Mouse (Mus musculus): ENCODE measurements at regions not wholly inside any gene's neighbourhood (a gene's known extent, or its start where the extent isn't known, plus 50 kb on each side); places are given as distances from the start of the nearest gene placed in this dataset.

DNA sequence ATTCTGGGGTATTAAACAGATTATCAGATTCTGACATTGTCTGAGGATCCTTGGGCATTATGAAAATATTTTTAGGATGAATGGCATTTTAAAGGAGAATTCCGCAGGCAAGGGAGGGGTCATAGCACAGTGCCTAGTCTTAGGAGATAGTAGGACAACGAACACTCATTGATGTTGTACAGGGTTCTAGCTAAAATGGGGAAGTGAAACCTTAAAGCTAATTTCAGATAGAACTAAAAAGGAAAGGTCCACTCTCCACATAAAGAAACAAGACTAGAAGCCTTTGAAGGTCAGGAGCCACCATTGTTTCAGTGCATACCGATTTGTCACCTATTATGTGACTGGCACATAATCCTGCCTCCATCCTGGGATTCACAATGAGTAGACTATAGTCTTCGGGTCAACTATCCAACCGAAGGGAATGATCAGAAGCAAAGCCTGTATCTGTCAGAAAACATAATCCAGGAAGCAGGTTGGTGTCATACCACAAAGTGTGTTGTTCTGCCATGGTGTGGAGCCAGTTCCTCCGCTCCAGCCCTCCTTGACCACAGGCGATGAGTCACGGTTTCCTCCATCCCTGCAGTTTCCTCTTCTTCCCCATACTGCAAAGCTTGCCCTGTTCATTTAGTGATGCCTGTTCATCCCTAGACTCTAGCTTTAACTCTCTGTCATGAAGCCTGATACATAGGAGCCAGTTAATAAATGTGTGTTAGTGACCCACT lies 110.6 kb downstream of the Tmco5 start:
- no peak for TF ChIP-seq CTCF (IDR thresholded peaks at IDR 0.05; ENCODE audit: low read depth)
- no peak for TF ChIP-seq EP300 (IDR thresholded peaks at IDR 0.05; ENCODE audit: low read depth)
